Mouse (Mus musculus) splenic B cell, adult 2 months (primary cell): ENCODE measurements around the gene Gm6040.

ENCODE experiments used
- DNase-seq: peaks from one replicate; pipeline ENCODE4 v3.0.0-alpha.2; 2011; ENCODE audit warnings: low read depth, low spot score
- H3K27me3 ChIP-seq: 2 replicates; pipeline ENCODE4 v1.6.1; 2012; ENCODE audit warnings: mild to moderate bottlenecking, low read length, moderate library complexity, mixed read lengths; ENCODE audit not compliant: control insufficient read depth, poor library complexity, insufficient read depth, severe bottlenecking
- H3K36me3 ChIP-seq: 2 replicates; pipeline ENCODE4 v1.6.1; 2012; ENCODE audit warnings: mild to moderate bottlenecking, low read length, moderate library complexity, mixed read lengths; ENCODE audit not compliant: control insufficient read depth, poor library complexity, insufficient read depth, severe bottlenecking

The Gm6040 gene

GRCm38 (mm10) chr8:20921971-20922370 lies at the start of gene Gm6040:
Gene Gm6040, minus strand, starts transcription at chr8:20922071.
- H3K27me3 ChIP-seq: no peaks in the 10 kb centered on the region
- DNase-seq: no peak
- H3K36me3 ChIP-seq: no peaks in the 10 kb centered on the region

GRCm38 (mm10) chr8:20964531-20964930 lies 42.7 kb upstream of the Gm6040 start:
- Histone ChIP-seq H3K27me3 (no peaks in the 10 kb centered on the region), H3K36me3 (no peaks in the 10 kb centered on the region)
- DNase-seq: no peak

DNA sequence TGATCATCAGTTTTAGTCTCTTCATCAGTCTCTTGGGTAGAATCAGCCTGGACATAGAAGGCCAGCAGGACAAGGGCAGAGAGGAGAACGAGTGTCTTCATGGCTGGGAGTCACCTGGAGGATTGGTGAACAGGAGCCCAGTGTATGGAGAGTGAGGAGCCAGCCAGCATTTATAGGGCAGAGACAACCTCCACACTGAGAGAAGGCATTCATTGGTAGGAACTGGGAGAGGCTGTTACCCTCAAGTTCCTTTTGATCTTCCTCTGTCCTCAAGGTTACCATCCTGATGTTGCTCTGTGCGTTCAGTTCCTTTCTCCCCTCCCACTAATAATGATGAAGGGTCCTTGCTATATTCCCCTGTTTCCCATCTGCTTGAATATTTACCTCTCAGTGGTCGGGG lies 22.7 kb upstream of the Gm6040 start, which contains the start of gene AY761185:
AY761185 (minus strand) TSS at position 101 of the 400 bp plus-strand sequence.
- DNase-seq: no peak
- Histone ChIP-seq H3K27me3 (no peaks in the 10 kb centered on the region), H3K36me3 (no peaks in the 10 kb centered on the region)

GRCm38 (mm10) chr8:20912288-20912687 lies 9.6 kb downstream of the Gm6040 start:
- no peaks in the 10 kb centered on the region for H3K27me3 ChIP-seq
- H3K36me3 ChIP-seq: no peaks in the 10 kb centered on the region
- DNase-seq: no peak

GRCm38 (mm10) chr8:20908256-20908655 lies 13.6 kb downstream of the Gm6040 start:
- Histone ChIP-seq H3K36me3 (no peaks in the 10 kb centered on the region), H3K27me3 (no peaks in the 10 kb centered on the region)
- DNase-seq: no peak

GRCm38 (mm10) chr8:20907119-20907518 lies 14.8 kb downstream of the Gm6040 start:
- Histone ChIP-seq H3K36me3 (no peaks in the 10 kb centered on the region), H3K27me3 (no peaks in the 10 kb centered on the region)
- no peak for DNase-seq

DNA sequence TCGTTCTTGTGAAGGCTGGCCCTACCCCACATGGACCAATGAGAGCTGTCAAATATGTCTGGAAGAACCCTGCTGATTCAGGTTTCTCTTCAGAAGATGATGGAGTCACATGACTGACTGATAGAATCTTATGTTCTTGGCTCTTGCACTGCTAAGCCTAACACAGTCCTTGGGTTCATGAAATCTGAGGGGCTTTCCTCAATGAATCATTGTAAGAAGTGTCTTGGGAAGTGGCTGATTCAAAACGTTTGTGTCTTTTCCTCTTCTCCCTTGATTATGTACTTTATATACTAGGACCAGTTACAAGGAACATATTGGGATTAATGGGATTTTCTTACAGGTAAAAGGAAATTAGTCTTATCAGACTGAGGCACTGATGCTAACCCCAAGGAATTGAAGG lies 19.3 kb downstream of the Gm6040 start, which contains the start of gene Gm15056:
Gm15056 (minus strand) TSS at position 101 of the 400 bp plus-strand sequence.
- no peaks in the 10 kb centered on the region for H3K36me3 ChIP-seq
- no peaks in the 10 kb centered on the region for H3K27me3 ChIP-seq
- DNase-seq: no peak

DNA sequence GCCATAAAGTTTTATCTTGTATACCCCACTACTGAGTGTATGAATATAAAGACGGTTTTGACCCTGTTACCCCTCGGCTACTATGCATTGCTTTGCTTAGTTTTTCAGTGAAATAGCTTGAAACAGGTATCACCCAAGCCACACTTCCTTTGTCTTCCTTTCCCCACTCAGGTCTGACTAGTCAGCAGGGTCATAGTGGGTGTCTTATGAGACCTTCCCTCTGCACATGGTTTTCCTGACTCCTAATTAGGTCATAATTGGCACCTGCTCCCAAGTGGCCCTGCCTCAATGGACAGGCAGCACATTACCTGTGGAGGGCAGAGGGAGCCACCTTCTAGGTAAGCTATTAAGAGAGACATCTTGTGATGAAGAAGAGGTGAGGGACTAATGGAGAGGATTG lies 29.5 kb downstream of the Gm6040 start, which contains the start of gene Defb33:
Defb33 (plus strand) TSS at position 301 of the 400 bp plus-strand sequence.
- DNase-seq: no peak
- no peaks in the 10 kb centered on the region for H3K36me3 ChIP-seq
- H3K27me3 ChIP-seq: no peaks in the 10 kb centered on the region

DNA sequence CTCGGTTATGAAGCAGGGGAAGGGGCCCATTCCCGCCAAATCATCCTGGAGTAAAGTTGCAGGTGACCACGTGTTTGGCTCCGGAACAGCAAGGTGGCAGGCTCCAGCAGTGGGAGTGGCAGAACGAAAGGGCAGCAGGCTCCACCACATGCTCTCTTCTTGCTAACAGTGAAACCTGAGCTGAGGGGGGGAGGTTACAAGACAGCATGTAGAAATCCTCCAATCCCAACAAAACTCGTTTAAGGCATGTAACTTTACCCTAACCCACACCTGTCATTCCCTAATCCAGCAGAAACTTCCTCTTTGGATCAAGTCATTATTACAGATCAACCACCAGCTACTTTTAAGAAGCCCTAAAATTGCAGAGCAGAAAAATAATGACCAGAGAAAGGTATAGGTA lies 47.3 kb downstream of the Gm6040 start:
- DNase-seq: no peak
- Histone ChIP-seq H3K36me3 (no peaks in the 10 kb centered on the region), H3K27me3 (no peaks in the 10 kb centered on the region)
